Mouse (Mus musculus): ENCODE measurements around the gene Ddx28. TPM values are rescaled to one million over a fixed set of nuclear protein-coding genes. Genes with fewer than 3 reads are reported as not detected.

The Ddx28 gene
- polyA plus RNA-seq, 2 experiments, result 6.6 to 9.1 TPM

DNA sequence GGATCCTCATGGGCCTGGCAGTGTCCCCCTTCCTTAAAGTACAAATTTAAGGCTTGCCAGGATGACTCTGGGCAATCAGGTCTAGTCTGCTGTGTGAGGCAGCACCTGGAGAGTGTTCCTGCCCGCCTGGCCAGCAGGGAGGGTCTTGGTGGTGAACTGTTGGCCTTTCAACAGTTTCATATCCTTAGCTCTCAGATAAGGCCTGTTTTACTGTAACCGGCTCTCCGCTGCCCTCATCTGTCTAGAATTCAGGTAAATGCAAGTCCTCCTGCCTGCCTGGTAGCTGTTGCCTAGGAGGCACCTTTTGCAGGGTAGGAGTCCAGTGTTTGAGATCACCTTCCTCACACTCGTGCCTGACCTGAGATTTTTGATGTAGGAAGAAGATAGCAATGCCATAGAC, 28.5 kb upstream of the Ddx28 start:
- no peak for DNase-seq (ENCODE audit: low read depth in 3 of 3, low spot score in 3 of 3)
- Histone ChIP-seq H3K9me3 (ENCODE audit: control insufficient read depth, low read length) (no peaks in the 10 kb centered on the region), H3K27me3 (ENCODE audit: control insufficient read depth, insufficient read depth, low read length) (no peaks in the 10 kb centered on the region), H3K4me2 (ENCODE audit: low read depth) (no peak overlapping the region), H3K36me3 (replicated peaks; ENCODE audit: control insufficient read depth, insufficient read depth, low read depth) (no peaks in the 10 kb centered on the region; the same call in 1 of the 2 replicates), H3K9ac (replicated peaks) (no peak overlapping the region), H3K27ac (no peak overlapping the region), H3K4me3 (ENCODE audit: insufficient read depth in 1 of 2, low read depth in 2 of 2, low read length in 2 of 2) (no peak overlapping the region), H3K4me1 (replicated peaks; ENCODE audit: control insufficient read depth in 2 of 2, insufficient read depth in 2 of 2, low read length in 1 of 2) (peaks cover 0 to 11% of the 10 kb centered on the region in 2 experiments; a peak in 2 of 4 replicates)
- 58% methylated on average over 4 of the region's 4 CpGs for WGBS (ENCODE audit: insufficient replicate concordance)
- TF ChIP-seq EP300 (IDR thresholded peaks at IDR 0.05; ENCODE audit: low read depth), result no peak
- no peak for TF ChIP-seq CTCF (IDR thresholded peaks at IDR 0.05; ENCODE audit: low read depth)
- no peak for ATAC-seq (ENCODE audit: insufficient read depth)

DNA sequence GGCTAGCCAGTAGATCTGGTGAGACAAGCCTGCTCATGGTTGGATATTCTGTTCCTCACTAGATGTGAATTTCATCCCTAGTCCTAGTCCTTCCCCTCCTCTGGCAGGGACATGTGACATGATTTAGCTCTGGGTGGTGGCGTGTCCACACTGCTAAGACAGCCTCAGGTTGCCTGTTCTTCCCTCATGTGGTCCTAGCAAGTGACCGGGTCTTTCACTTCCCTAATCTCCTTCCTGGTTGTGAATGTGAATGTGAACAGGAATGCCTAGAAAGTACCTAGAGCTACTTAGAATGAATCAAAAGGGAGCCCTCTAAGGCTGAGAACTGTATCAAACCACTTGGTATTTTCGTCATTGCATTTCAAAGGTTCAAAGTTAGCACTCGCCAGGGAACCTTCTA, 27.9 kb upstream of the Ddx28 start:
- 55% methylated on average over 4 of the region's 4 CpGs for WGBS (ENCODE audit: insufficient replicate concordance)
- TF ChIP-seq CTCF (IDR thresholded peaks at IDR 0.05; ENCODE audit: low read depth) (no peak), EP300 (IDR thresholded peaks at IDR 0.05; ENCODE audit: low read depth) (no peak)

DNA sequence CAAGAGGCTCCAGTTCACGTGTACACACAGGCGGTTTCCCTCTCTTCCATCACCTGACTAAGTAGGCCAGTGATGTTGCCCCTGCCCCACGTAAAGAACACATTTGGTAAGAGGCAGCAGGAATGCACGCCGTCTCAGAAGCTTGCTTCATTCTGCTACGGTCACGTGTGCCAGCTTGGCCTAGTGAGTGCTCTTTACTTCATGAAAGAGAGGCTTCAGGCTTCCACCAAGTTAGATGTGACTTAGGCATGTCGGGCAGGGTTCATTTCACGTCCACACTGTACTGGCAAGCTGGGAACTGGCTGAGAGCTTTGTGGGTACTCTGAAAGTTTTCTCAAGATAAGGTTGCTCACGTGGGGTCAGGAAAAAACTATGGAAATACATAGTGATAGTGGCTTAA, 27.0 kb upstream of the Ddx28 start:
- Histone ChIP-seq H3K9ac (replicated peaks) (no peak overlapping the region), H3K4me2 (ENCODE audit: low read depth) (no peak overlapping the region), H3K9me3 (ENCODE audit: control insufficient read depth, low read length) (no peaks in the 10 kb centered on the region), H3K27ac (no peak overlapping the region), H3K27me3 (ENCODE audit: control insufficient read depth, insufficient read depth, low read length) (no peaks in the 10 kb centered on the region), H3K4me1 (replicated peaks; ENCODE audit: control insufficient read depth in 2 of 2, insufficient read depth in 2 of 2, low read length in 1 of 2) (0 out of 4 replicates have a peak, but pooled peaks cover 0 to under 1% of the 10 kb centered on the region in 2 experiments), H3K36me3 (replicated peaks; ENCODE audit: control insufficient read depth, insufficient read depth, low read depth) (no peaks in the 10 kb centered on the region; the same call in 1 of the 2 replicates), H3K4me3 (ENCODE audit: insufficient read depth in 1 of 2, low read depth in 2 of 2, low read length in 2 of 2) (no peak overlapping the region)
- 72% methylated on average over 10 of the region's 10 CpGs for WGBS (ENCODE audit: insufficient replicate concordance)
- DNase-seq (ENCODE audit: low read depth in 3 of 3, low spot score in 3 of 3), result no peak
- TF ChIP-seq CTCF (IDR thresholded peaks at IDR 0.05; ENCODE audit: low read depth), result no peak
- TF ChIP-seq EP300 (IDR thresholded peaks at IDR 0.05; ENCODE audit: low read depth), result no peak
- ATAC-seq (ENCODE audit: insufficient read depth), result no peak

More for the DNA sequence above, 27.9 kb upstream of the Ddx28 start:
- Histone ChIP-seq H3K9me3 (ENCODE audit: control insufficient read depth, low read length) (no peaks in the 10 kb centered on the region), H3K27ac (no peak overlapping the region), H3K36me3 (replicated peaks; ENCODE audit: control insufficient read depth, insufficient read depth, low read depth) (no peaks in the 10 kb centered on the region; the same call in 1 of the 2 replicates), H3K9ac (replicated peaks) (no peak overlapping the region), H3K4me2 (ENCODE audit: low read depth) (no peak overlapping the region), H3K27me3 (ENCODE audit: control insufficient read depth, insufficient read depth, low read length) (no peaks in the 10 kb centered on the region), H3K4me1 (replicated peaks; ENCODE audit: control insufficient read depth in 2 of 2, insufficient read depth in 2 of 2, low read length in 1 of 2) (peaks cover 0 to 9% of the 10 kb centered on the region in 2 experiments; a peak in 2 of 4 replicates), H3K4me3 (ENCODE audit: insufficient read depth in 1 of 2, low read depth in 2 of 2, low read length in 2 of 2) (no peak overlapping the region)
- DNase-seq (ENCODE audit: low read depth in 3 of 3, low spot score in 3 of 3), result no peak
- ATAC-seq (ENCODE audit: insufficient read depth), result no peak

DNA sequence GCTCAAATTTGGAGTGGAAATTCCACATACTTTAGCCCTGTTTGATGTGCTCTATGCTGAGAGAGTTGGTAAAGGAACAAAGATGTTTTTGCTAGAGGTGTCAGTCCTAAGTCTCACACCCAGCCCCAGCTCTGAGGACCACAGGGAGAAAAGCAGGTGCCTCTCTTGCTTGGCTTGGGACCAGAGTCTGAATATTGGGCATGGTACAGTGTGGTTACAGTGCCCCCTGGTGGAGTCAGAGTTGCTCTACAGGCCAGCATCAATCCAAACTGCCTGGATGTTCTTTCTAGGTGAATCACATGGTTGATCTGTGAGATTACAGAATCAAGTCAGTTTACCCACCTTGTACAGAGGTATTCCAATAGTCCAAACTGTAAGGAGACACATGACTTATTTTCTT, 10.8 kb upstream of the Ddx28 start:
- peaks cover 3% of the 10 kb centered on the region; the same call in 1 of the 2 replicates for H3K36me3 ChIP-seq (replicated peaks; ENCODE audit: control insufficient read depth, insufficient read depth, low read depth)

DNA sequence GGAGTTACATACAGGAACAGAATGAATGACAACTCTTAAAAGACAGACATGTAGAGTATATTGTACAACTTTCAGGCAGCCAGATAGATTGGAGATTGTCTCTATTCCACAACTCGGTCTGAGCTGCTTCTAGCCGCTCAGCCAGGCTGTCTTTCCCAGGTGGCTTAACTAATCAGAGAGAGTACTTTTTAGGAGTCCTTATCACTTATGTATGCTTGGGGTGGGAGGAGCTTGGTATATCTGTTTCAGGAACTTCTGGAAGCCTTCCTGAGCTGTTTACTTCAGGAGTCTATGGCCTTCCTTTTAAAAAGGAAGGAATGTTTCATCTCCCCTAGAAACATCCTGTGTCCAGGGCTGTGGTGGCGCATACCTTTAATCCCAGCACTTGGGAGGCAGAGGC, 6.4 kb upstream of the Ddx28 start:
- no peaks in the 10 kb centered on the region for H3K27me3 ChIP-seq (ENCODE audit: control insufficient read depth, insufficient read depth, low read length)
- no peaks in the 10 kb centered on the region for H3K9me3 ChIP-seq (ENCODE audit: control insufficient read depth, low read length)
- H3K4me3 ChIP-seq (ENCODE audit: insufficient read depth in 1 of 2, low read depth in 2 of 2, low read length in 2 of 2), result no peak overlapping the region
- no peak overlapping the region for H3K4me2 ChIP-seq (ENCODE audit: low read depth)
- 43% methylated on average over 3 of the region's 3 CpGs for WGBS (ENCODE audit: insufficient replicate concordance)
- H3K4me1 ChIP-seq (replicated peaks; ENCODE audit: control insufficient read depth in 2 of 2, insufficient read depth in 2 of 2, low read length in 1 of 2), result peaks cover 9 to 19% of the 10 kb centered on the region in 2 experiments
- H3K9ac ChIP-seq (replicated peaks), result 0 out of 2 replicates have a peak overlapping the region, but pooled peaks have one; percentile 9
- TF ChIP-seq EP300 (IDR thresholded peaks at IDR 0.05; ENCODE audit: low read depth) (no peak), CTCF (IDR thresholded peaks at IDR 0.05; ENCODE audit: low read depth) (no peak)
- ATAC-seq (ENCODE audit: insufficient read depth) (peak; percentile 34; the same call in 1 of the 2 replicates), DNase-seq (ENCODE audit: low read depth in 3 of 3, low spot score in 3 of 3) (no peak)
- H3K36me3 ChIP-seq (replicated peaks; ENCODE audit: control insufficient read depth, insufficient read depth, low read depth), result no peaks in the 10 kb centered on the region; the same call in none of the 2 replicates
- H3K27ac ChIP-seq, result no peak overlapping the region

More for the DNA sequence above, 10.8 kb upstream of the Ddx28 start:
- no peak overlapping the region for H3K27ac ChIP-seq
- DNase-seq (ENCODE audit: low read depth in 3 of 3, low spot score in 3 of 3), result peak; percentile 58 to 66 (median 61)
- H3K4me1 ChIP-seq (replicated peaks; ENCODE audit: control insufficient read depth in 2 of 2, insufficient read depth in 2 of 2, low read length in 1 of 2), result peaks cover 5 to 8% of the 10 kb centered on the region in 2 experiments; a peak in 3 of 4 replicates
- no peaks in the 10 kb centered on the region for H3K9me3 ChIP-seq (ENCODE audit: control insufficient read depth, low read length)
- TF ChIP-seq EP300 (IDR thresholded peaks at IDR 0.05; ENCODE audit: low read depth) (no peak), CTCF (IDR thresholded peaks at IDR 0.05; ENCODE audit: low read depth) (peak; percentile 97)
- no peaks in the 10 kb centered on the region for H3K27me3 ChIP-seq (ENCODE audit: control insufficient read depth, insufficient read depth, low read length)
- peak; percentile 53; the same call in 1 of the 2 replicates for ATAC-seq (ENCODE audit: insufficient read depth)
- no peak overlapping the region for H3K4me3 ChIP-seq (ENCODE audit: insufficient read depth in 1 of 2, low read depth in 2 of 2, low read length in 2 of 2)
- no peak overlapping the region for H3K4me2 ChIP-seq (ENCODE audit: low read depth)
- H3K9ac ChIP-seq (replicated peaks), result no peak overlapping the region

All from liver, embryonic 14.5 days (tissue).